Mouse (Mus musculus) left cerebral cortex, adult 11 months (tissue): ENCODE measurements at regions not wholly inside any gene's neighbourhood (a gene's known extent, or its start where the extent isn't known, plus 50 kb on each side); places are given as distances from the start of the nearest gene placed in this dataset.
"Not testable (repeated sequence)": the region's sequence is repeated elsewhere in the genome, so short reads cannot be mapped to it uniquely, and the experiment has no call there.

Experiments
- DNase-seq: peaks from one replicate; pipeline ENCODE4 v3.0.0; 2022; ENCODE audit warnings: low spot score

- DNase-seq, result no peak
Measured at GRCm38 (mm10) chr16:73652976-73653690, 758.5 kb downstream of the Robo2 start.

GRCm38 (mm10) chr16:73647201-73647782, 764.3 kb downstream of the Robo2 start:
- DNase-seq, result peak; percentile 9

- DNase-seq, result no peak
Measured at GRCm38 (mm10) chr16:73613017-73613416, 798.6 kb downstream of the Robo2 start.

GRCm38 (mm10) chr16:73591421-73591820, 820.2 kb downstream of the Robo2 start:
- no peak for DNase-seq

- DNase-seq, result no peak
Measured at GRCm38 (mm10) chr16:73561216-73561615, 850.4 kb downstream of the Robo2 start.

- DNase-seq, result no peak
Measured at GRCm38 (mm10) chr16:73556940-73557339, 854.7 kb downstream of the Robo2 start.

GRCm38 (mm10) chr16:73543651-73544050, 868.0 kb downstream of the Robo2 start:
- no peak for DNase-seq

GRCm38 (mm10) chr16:73538040-73538439, 873.6 kb downstream of the Robo2 start:
- DNase-seq, result no peak

- no peak for DNase-seq
Measured at GRCm38 (mm10) chr16:73537541-73537940, 874.1 kb downstream of the Robo2 start.

- DNase-seq, result no peak
Measured at GRCm38 (mm10) chr16:73530191-73530590, 881.4 kb downstream of the Robo2 start.

GRCm38 (mm10) chr16:73522931-73523330, 888.7 kb downstream of the Robo2 start:
- DNase-seq, result not testable (repeated sequence)

GRCm38 (mm10) chr16:73504759-73505158, 906.9 kb downstream of the Robo2 start:
- DNase-seq, result no peak

- DNase-seq, result no peak
Measured at GRCm38 (mm10) chr16:73498636-73499208, 912.9 kb downstream of the Robo2 start.

- DNase-seq, result no peak
Measured at GRCm38 (mm10) chr16:73483214-73483856, 928.3 kb downstream of the Robo2 start.

- no peak for DNase-seq
Measured at GRCm38 (mm10) chr16:73482176-73482575, 929.4 kb downstream of the Robo2 start.

- DNase-seq, result no peak
Measured at GRCm38 (mm10) chr16:73473502-73473901, 938.1 kb downstream of the Robo2 start.

GRCm38 (mm10) chr16:73471547-73471946, 940.1 kb downstream of the Robo2 start:
- no peak for DNase-seq

GRCm38 (mm10) chr16:73470535-73470934, 941.1 kb downstream of the Robo2 start:
- DNase-seq, result no peak

- no peak for DNase-seq
Measured at GRCm38 (mm10) chr16:73466296-73466695, 945.3 kb downstream of the Robo2 start.

GRCm38 (mm10) chr16:73462516-73462915, 949.1 kb downstream of the Robo2 start:
- DNase-seq, result no peak

- DNase-seq, result no peak
Measured at GRCm38 (mm10) chr16:73450634-73451245, 960.9 kb downstream of the Robo2 start.

- no peak for DNase-seq
Measured at GRCm38 (mm10) chr16:73449836-73450235, 961.8 kb downstream of the Robo2 start.
